Mouse (Mus musculus) left cerebral cortex, postnatal 10 days (tissue): ENCODE measurements around the gene Cbln3. TPM values are rescaled to one million over a fixed set of nuclear protein-coding genes. Genes with fewer than 3 reads are reported as not detected.
A peak's percentile ranks its signal among the peaks of the same experiment; 100 is the strongest.

Source experiments
- DNase-seq, 2 experiments: peaks; one replicate each; pipeline ENCODE4 v3.0.0; 2021 to 2022; ENCODE audit warnings: low spot score in 2 of 2, mixed read lengths in 1 of 2; ENCODE audit errors: extremely low spot score in 1 of 2
- intact Hi-C: fragments of 180-260 bp; cut with DNase I; formaldehyde crosslinking; loops from one replicate; pipeline ENCODE4 v1.15.1; 2025
- total RNA-seq, 2 experiments: library from RNA; stranded (reverse); gene quantifications; 2 replicates each; pipeline ENCODE4 v1.2.3; 2021

Gene Cbln3
- total RNA-seq, 2 experiments from 2014 or later: 0.28 to 0.65 TPM

- peak in 1 of 2 experiments; percentile 64 for DNase-seq
- intact Hi-C loops: no loop called here
Observed at GRCm38 (mm10) chr14:55855101-55855561, 29.1 kb downstream of the Cbln3 start.

GRCm38 (mm10) chr14:55854406-55855100, 29.6 kb downstream of the Cbln3 start:
- no peak for DNase-seq
- intact Hi-C loops: no loop called here

GRCm38 (mm10) chr14:55853621-55854285, 30.4 kb downstream of the Cbln3 start, which contains the start of gene Nynrin:
TSS of gene Nynrin (plus strand) at chr14:55854010.
- peak; percentile 23 to 89 for DNase-seq
- intact Hi-C loops: no loop called here

GRCm38 (mm10) chr14:55852646-55853551, 31.3 kb downstream of the Cbln3 start:
- DNase-seq: peak; percentile 27 to 72
- intact Hi-C loops: no loop called here

- DNase-seq: no peak
- intact Hi-C loops: no loop called here
Observed at GRCm38 (mm10) chr14:55850885-55851284, 33.3 kb downstream of the Cbln3 start.

- intact Hi-C loops: no loop called here
Observed at GRCm38 (mm10) chr14:55845506-55846294, 38.5 kb downstream of the Cbln3 start.

GRCm38 (mm10) chr14:55842794-55843193, 41.4 kb downstream of the Cbln3 start:
- intact Hi-C loops: no loop called here
- no peak for DNase-seq

More at GRCm38 (mm10) chr14:55845506-55846294, 38.5 kb downstream of the Cbln3 start:
- no peak for DNase-seq

GRCm38 (mm10) chr14:55840853-55841366, 43.3 kb downstream of the Cbln3 start:
- intact Hi-C loops: no loop called here
- DNase-seq: no peak

GRCm38 (mm10) chr14:55838740-55839139, 45.5 kb downstream of the Cbln3 start:
- DNase-seq: no peak
- intact Hi-C loops: no loop called here

- intact Hi-C loops: no loop called here
Observed at GRCm38 (mm10) chr14:55838312-55838711, 45.9 kb downstream of the Cbln3 start.

GRCm38 (mm10) chr14:55834808-55835533, 49.2 kb downstream of the Cbln3 start:
- intact Hi-C loops: no loop called here
- DNase-seq: no peak

More at GRCm38 (mm10) chr14:55838312-55838711, 45.9 kb downstream of the Cbln3 start:
- no peak for DNase-seq

- intact Hi-C loops: no loop called here
- no peak for DNase-seq
Observed at GRCm38 (mm10) chr14:55833126-55833525, 51.1 kb downstream of the Cbln3 start.

GRCm38 (mm10) chr14:55830331-55830730, 53.9 kb downstream of the Cbln3 start:
- no peak for DNase-seq
- intact Hi-C loops: no loop called here

- DNase-seq: no peak
- intact Hi-C loops: no loop called here
Observed at GRCm38 (mm10) chr14:55829854-55830253, 54.3 kb downstream of the Cbln3 start.
